Mouse (Mus musculus) thymus, postnatal 10 days (tissue): ENCODE measurements around the gene Rpl19.

ENCODE experiments used
- DNase-seq, 2 experiments: peaks; one replicate each; pipeline ENCODE4 v3.0.0; 2021; ENCODE audit warnings: low spot score in 2 of 2

The Rpl19 gene

GRCm38 (mm10) chr11:97998898-97999608 is 27.5 kb upstream of the Rpl19 start:
- peak; percentile 72 to 78 for DNase-seq

GRCm38 (mm10) chr11:97999748-98000147 is 26.8 kb upstream of the Rpl19 start:
- no peak for DNase-seq

GRCm38 (mm10) chr11:98000378-98001140 is 26.0 kb upstream of the Rpl19 start:
- peak; percentile 87 to 93 for DNase-seq

- DNase-seq: peak; percentile 80 to 88
Observed at GRCm38 (mm10) chr11:98001351-98001824, 25.1 kb upstream of the Rpl19 start.

GRCm38 (mm10) chr11:98001986-98002385 is 24.5 kb upstream of the Rpl19 start:
- peak in 1 of 2 experiments; percentile 35 for DNase-seq

- DNase-seq: peak; percentile 94 to 99
Observed at GRCm38 (mm10) chr11:98002627-98003026, 23.9 kb upstream of the Rpl19 start.

GRCm38 (mm10) chr11:98003171-98003671 is 23.3 kb upstream of the Rpl19 start:
- peak; percentile 55 to 61 for DNase-seq

GRCm38 (mm10) chr11:98004161-98004560 is 22.3 kb upstream of the Rpl19 start:
- DNase-seq: no peak

GRCm38 (mm10) chr11:98005076-98005475 is 21.4 kb upstream of the Rpl19 start:
- no peak for DNase-seq

GRCm38 (mm10) chr11:98005686-98006085 is 20.8 kb upstream of the Rpl19 start:
- DNase-seq: no peak

- no peak for DNase-seq
Observed at GRCm38 (mm10) chr11:98008087-98008486, 18.4 kb upstream of the Rpl19 start.

GRCm38 (mm10) chr11:98011716-98012115 is 14.8 kb upstream of the Rpl19 start:
- no peak for DNase-seq

- no peak for DNase-seq
Observed at GRCm38 (mm10) chr11:98012831-98013230, 13.7 kb upstream of the Rpl19 start.

GRCm38 (mm10) chr11:98016177-98016576 is 10.3 kb upstream of the Rpl19 start:
- DNase-seq: no peak

GRCm38 (mm10) chr11:98016824-98017223 is 9.7 kb upstream of the Rpl19 start:
- DNase-seq: no peak

- DNase-seq: no peak
Observed at GRCm38 (mm10) chr11:98018222-98018621, 8.3 kb upstream of the Rpl19 start.

GRCm38 (mm10) chr11:98018858-98019641 is 7.5 kb upstream of the Rpl19 start:
- peak; percentile 76 to 84 for DNase-seq

GRCm38 (mm10) chr11:98019883-98020610 is 6.5 kb upstream of the Rpl19 start:
- peak in 1 of 2 experiments; percentile 22 for DNase-seq

- DNase-seq: no peak
Observed at GRCm38 (mm10) chr11:98020710-98021109, 5.8 kb upstream of the Rpl19 start.

- DNase-seq: no peak
Observed at GRCm38 (mm10) chr11:98021118-98021517, 5.4 kb upstream of the Rpl19 start.

GRCm38 (mm10) chr11:98021565-98022252 is 4.8 kb upstream of the Rpl19 start:
- no peak for DNase-seq
